Mouse (Mus musculus) retina, postnatal 1 day (tissue): ENCODE measurements around the gene Olfr140.

Experiments
- DNase-seq: peaks from one replicate; pipeline ENCODE4 v3.0.0-alpha.2; 2012

Gene Olfr140

DNA sequence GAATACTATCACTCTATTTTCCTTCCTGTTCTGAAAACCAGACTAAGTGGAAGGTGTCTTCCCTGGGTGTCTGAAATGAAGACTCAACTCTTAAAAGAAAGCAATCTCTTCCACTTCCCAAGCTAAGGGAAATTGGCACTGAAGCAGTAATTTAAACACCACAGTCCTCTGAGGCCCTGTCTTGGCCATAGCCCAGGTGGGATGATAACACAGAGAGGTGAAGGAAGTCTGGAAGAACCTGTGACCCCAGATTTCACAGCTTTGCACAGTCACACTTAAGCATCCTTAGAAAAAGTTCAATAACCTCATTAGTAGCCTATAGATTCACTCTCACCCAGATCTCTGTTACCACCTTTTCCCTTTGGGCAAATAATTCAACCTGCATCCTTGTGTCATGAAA is at the start of gene Olfr140:
Gene Olfr140, minus strand, starts transcription at position 101 of the 400 bp plus-strand sequence.
- no peak for DNase-seq

GRCm38 (mm10) chr2:90070065-90070464 is 6.7 kb upstream of the Olfr140 start:
- DNase-seq: no peak

- no peak for DNase-seq
Observed at GRCm38 (mm10) chr2:90035037-90035436, 28.4 kb downstream of the Olfr140 start, which contains the start of gene Olfr1265. Olfr1265 (plus strand) TSS chr2:90035337.

- peak; percentile 4 for DNase-seq
Observed at GRCm38 (mm10) chr2:90025477-90025876, 37.9 kb downstream of the Olfr140 start, which contains the start of gene Olfr1264. Olfr1264 (minus strand) TSS chr2:90025577.

GRCm38 (mm10) chr2:90011831-90012230 is 51.6 kb downstream of the Olfr140 start, which contains the start of gene Olfr1263:
Olfr1263 (plus strand) TSS chr2:90012131.
- no peak for DNase-seq

DNA sequence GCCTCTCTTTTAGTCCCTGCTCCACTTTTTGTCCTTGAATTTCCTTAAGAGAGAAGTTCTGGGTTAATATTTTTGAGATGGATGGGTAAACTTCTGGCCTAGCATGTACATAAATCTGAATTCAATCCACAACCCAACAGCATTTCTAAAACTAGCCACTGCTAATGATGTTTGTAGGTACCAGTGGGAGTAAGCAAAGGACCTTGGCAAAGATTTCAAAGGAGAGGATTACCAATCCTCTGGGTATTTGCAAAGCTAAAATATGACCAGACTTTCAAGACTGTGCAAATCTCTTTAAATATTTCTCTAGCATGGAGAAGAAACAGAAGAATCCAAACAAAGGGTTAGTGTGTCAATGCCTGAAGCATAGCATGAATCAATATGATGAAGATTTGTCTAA is 63.5 kb downstream of the Olfr140 start, which contains the start of gene Olfr1262:
Gene Olfr1262, plus strand, starts transcription at position 301 of the 400 bp plus-strand sequence.
- no peak for DNase-seq
